Mouse (Mus musculus) heart, postnatal 4 days (tissue): ENCODE data around the gene Npas4. TPM values are rescaled to one million over a fixed set of nuclear protein-coding genes. Genes with fewer than 3 reads are reported as not detected.
"Not testable (repeated sequence)": the region's sequence is repeated elsewhere in the genome, so short reads cannot be mapped to it uniquely, and the experiment has no call there.

Source experiments
- DNase-seq: peaks from one replicate; pipeline ENCODE4 v3.0.0; 2021
- total RNA-seq, 2 experiments: library from RNA; stranded (reverse); gene quantifications; 2 replicates each; pipeline ENCODE4 v1.2.3; 2021

Npas4 gene
- total RNA-seq, result under 1 TPM; 0.57 to 0.68 TPM

DNA sequence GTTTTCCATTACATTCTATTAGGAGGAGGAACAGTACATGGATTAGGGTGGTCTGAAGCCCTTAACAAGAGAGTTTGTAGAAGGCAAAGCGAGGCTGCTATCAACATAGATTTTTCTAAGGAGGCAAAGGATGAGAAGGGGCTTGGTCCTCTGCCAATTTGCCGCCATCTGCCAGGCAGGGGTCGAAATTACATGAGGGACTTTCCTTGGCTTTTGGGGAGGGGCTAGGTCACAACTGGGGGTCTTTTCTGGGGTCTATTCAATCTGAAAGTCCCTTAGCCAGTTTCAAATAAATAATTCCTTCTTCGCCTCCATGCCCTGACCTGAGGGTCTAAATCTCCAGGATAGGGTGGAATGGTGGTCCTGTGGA lies at the start of gene Npas4:
Gene Npas4, minus strand, starts transcription at position 61 of the 370 bp plus-strand sequence.
- no peak for DNase-seq

DNA sequence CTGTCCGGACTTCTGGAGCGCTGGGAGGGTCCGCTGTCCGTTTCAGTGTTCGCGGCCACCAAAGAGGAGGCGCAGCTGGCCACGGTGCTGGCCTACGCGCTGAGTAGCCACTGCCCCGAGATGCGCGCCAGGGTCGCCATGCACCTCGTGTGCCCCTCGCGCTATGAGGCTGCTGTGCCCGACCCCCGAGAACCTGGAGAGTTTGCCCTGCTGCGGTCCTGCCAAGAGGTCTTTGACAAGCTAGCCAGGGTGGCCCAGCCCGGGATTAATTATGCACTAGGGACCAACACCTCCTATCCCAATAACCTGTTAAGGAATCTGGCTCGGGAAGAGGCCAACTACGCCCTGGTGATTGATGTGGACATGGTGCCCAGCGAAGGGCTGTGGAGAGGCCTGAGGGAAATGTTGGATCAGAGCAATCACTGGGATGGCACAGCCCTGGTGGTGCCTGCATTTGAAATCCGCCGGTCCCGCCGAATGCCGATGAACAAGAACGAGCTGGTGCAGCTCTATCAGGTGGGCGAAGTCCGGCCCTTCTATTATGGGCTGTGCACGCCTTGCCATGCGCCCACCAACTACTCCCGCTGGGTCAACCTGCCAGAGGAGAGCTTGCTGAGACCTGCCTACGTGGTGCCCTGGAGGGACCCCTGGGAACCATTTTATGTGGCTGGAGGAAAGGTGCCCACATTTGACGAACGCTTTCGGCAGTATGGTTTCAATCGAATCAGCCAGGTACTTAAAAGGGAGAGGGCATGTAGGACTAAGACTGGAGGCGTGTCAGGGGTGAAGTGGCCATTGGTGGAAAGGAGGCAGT lies 49.4 kb upstream of the Npas4 start:
- no peak for DNase-seq

DNA sequence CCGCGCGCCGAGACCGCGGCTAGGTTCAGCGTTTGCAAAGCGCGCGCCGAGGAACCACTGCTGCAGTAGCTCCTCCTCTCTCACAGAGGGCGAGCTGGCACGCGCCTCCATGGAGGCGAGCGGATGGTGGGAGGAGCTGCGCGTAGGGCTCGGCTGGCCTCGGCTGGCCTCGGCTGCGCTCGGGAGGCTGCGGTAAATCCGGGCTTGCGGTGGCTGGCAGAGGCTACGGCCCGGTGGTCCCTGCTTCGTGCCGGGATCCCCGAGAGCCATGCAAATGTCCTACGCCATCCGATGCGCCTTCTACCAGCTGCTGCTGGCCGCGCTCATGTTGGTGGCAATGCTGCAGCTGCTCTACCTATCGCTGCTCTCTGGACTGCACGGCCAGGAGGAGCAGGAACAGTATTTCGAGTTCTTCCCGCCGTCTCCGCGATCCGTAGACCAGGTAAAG lies 48.6 kb upstream of the Npas4 start, which contains the start of the genes B4gat1 and AC124502.3:
Gene B4gat1, plus strand, starts transcription at position 118 of the 448 bp plus-strand sequence.
Gene AC124502.3, plus strand, starts transcription at position 183 of the 448 bp plus-strand sequence.
- DNase-seq, result peak; percentile 91

DNA sequence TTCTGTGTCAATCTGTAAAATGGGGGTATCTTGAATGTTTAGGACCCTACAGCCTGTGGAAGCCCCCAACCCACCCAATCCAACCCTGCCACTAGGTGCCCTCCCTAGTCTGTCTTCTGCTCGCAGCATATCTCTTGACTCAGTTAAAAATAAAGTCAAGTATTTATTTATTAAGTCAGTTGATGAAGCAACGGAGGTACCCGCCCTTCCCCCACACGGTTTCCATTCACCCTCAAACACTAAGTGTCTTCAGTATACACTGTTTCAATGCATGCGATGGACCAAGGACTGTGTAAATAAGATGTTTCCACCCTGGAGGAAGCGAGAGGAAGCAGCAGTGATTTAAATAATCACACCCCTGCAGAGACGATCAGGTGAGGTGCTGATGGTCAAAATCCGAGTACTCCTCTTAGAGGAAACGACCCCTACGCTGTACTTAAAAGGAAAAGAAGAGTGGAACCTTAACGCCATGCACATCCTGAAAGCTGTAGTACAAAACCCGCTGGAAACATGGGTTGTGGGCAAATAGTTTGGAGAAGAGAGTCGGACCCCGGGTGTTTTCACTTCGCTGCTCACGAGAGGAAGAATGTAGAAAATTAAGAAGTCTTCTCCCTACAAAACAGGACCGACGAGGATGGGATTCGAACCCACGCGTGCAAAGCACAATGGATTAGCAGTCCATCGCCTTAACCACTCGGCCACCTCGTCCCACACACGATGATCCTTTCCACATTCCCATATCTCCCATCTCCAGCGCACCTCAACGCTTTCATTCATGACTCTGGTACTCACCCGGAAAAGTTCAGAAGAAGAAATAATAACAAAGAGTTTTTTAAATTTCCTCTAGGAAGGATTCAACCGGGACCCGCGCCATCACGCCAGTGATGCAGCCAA lies 47.8 kb upstream of the Npas4 start:
- DNase-seq, result peak; percentile 84

DNA sequence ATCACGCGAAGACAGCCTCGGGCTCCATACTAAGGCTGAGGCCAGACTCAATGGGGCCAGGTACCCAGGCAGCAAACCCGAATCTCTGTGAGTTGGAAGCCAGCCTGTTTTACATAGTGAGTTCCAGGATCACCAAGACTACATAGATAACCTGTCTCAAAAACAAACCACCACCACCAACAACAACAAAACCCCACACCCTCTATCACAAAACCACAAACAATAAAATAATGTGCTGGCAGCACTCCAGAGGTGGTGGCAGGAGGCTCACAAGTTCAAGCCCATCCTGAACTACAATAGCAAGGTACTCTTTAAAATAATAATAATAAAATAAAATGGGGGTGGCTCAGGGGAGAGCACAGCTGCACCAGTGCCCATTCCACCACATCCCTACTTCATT lies 46.5 kb upstream of the Npas4 start:
- no peak for DNase-seq

DNA sequence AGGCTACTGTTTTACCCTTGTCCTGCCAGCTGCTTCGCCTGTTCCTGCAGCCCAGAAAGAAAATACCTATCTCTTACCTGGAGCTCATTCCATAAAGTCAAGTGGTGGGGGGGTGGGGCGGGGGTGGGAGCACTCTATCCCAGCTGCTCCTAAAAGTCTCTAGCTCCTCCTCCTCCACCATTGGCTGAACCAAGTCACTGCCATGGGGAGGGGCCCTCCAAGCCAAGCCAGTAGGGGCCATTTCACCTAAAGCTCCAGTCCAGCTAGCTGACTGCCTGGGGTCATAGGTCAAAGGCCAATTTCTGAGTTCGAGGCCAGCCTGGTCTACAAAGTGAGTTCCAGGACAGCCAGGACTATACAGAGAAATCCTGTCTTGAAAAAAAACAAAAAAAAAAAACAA lies 42.6 kb upstream of the Npas4 start:
- DNase-seq, result no peak

DNA sequence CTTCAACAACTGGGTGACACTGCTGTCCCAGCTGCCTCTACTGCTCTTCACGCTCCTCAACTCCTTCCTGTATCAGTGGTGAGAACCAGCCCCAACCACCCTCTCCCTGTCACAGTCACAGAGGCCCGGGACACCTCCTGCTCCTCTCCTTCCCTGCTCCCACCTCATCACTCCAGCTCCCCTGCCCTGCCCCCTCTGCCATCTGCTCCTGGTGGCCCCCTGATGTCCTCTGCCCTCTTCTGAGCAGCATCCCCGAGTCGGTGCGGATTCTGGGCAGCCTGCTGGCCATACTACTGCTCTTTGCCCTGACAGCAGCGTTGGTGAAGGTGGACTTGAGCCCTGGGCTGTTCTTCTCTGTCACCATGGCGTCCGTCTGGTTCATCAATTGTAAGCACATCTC lies 36.0 kb upstream of the Npas4 start:
- DNase-seq, result no peak

DNA sequence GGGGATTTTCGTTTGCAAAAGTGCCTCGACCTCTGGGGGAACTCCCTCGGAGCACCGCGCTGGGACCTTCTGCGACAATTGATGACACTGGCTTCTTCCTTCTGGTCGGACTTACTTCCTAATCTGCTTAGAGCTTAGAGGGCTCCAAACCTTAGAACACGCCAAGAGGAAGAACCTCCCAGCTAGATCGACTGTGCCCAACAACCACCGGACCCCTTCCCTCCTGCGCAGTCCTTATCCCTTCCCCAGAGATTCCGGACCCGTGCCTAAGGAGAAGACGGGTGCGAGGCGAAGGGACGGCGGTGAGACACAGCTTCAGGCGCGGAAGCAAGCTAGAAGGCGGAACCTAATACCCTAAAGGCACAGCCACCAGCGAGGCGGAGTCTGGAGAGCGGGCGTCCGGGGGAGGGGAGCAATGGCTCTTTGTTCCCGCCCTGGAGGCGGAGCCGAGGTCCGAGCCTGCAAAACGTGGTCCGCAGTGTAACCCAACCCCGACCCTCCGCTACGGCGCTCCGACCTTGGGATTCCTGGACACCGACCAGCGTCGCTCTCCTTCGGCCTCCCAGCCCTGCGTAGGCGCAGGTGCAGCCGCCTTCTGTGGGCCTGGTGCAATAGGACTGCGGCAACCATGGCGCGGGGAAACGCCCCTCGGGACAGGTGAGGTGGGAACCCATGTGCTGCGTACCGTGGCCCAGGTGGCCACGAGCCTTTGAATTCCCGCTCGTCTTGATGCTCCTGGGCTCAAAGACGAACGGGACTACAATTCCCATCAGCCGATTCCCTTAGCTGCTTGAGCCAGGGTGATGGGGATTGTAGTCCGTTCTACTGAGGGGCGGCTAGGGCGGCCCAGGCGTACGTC lies 33.7 kb upstream of the Npas4 start, which contains the start of gene Slc29a2:
Gene Slc29a2, plus strand, starts transcription at position 240 of the 859 bp plus-strand sequence.
- peak; percentile 95 for DNase-seq

DNA sequence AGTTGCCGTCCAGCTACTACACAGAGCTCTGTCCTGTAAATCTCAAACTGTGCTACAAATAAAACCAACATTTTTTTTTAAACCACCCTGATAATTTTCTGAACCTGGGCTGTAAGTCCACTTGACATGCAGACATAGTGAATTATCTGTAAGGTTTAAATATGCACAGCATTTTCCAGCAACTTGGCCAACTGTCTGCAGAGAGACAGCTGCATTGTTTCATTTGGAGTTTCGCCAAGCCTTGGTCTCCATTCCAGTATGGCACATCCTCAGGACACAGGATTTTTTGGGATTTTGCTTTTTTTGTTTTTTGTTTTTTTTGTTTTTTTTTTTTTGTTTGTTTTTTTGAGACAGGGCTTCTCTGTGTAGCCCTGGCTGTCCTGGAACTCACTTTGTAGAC lies 31.3 kb upstream of the Npas4 start:
- DNase-seq, result no peak

DNA sequence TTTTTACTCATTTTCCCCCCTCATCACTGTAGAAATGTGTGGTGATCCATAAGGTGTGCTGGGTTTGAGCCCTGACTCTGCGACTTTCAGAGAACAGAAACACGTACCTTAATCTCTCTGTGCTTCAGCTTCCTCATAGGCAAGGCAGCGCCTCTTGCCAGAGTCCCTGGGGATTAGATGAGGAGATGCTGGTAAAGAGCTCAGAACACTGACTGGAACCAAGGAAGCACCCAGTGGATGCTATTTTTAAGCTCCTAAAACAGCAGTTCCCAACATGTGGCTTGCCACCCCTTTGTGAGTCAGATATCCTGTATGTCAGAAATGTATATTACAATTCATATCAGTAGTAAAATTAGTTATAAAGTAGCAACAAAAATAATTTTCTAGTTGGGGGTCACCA lies 28.1 kb upstream of the Npas4 start:
- no peak for DNase-seq

DNA sequence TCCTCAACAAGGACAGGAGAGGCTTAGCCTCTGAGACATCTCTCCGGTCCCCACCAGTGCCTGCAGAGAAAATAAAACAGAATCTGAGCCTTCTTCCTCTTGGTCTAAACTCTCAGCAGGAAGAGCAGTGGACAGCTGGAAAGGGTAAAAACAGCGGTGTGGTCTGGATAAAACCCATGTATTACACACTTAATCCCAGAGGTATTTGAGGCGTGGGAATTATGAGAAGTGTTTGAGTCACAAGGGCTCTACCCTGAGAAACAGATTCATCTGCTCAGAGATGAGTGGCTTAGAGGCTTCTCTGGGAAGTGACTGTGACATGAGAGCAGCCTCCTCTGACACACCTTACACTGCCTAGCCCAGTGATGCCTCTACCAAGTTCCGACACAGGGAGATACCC lies 27.5 kb upstream of the Npas4 start:
- no peak for DNase-seq

DNA sequence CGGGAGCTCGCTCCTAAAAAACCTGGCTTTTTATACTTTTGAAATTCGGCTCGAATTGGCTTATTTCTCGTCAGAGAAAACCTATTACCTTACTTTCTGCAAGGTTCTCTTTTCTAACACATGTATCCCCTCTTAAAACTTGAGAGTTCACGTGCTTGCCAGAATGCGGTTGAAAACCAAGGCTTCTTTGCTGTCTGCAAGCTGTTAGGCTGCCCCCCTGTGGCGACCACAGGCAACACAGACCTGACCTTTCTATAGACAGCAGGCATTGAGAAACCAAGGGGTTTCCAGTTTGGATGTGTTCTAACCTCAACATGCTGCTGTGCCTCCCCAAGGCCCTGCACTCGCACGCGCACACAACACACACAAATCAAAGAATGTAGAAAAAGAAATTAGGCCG lies 26.7 kb upstream of the Npas4 start:
- DNase-seq, result peak; percentile 86

DNA sequence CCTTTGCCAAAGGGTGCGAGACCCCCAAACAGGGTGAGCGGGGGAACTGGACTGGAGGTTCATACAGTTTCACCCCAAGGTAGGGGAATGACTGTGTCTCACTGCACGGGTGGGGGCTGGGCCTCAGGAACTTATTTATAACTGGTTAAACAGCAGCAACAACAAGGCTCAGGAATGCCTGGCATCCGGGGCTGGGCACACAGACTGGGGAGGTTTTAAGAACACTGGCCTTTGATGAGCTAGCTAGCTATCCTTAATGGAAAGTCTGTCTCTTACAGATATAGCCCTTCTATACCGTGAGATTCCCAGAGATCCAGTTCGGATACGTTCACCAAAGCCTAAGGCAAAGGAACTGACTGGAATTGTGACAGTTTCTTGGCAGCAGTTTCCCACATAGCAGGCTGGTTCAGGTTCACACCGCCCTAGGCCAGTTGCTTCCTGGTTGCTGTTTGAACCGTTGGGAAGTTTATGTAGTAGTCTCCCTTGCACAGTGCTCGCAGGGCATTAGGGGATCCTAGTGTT lies 26.2 kb upstream of the Npas4 start:
- DNase-seq, result peak; percentile 69

DNA sequence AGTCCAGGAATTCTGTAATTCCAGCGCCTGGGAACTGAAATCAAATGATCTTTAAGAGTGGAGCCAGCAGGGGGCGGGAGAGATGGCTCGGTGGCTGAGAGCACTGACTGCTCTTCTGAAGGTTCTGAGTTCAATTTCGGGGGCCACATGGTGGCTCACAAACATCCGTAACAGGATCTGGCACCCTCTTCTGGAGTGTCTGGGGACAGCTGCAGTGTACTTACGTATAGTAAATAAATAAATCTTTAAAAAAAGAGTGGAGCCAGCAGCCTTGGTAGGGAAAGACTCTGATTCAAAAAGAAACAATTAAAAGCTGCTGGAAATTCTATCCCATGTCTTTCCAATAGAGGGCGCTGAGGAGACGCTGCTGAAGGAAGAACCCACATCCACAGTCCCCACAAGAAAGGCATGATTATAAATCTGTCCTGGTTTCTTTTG lies 24.9 kb upstream of the Npas4 start:
- peak; percentile 40 for DNase-seq

DNA sequence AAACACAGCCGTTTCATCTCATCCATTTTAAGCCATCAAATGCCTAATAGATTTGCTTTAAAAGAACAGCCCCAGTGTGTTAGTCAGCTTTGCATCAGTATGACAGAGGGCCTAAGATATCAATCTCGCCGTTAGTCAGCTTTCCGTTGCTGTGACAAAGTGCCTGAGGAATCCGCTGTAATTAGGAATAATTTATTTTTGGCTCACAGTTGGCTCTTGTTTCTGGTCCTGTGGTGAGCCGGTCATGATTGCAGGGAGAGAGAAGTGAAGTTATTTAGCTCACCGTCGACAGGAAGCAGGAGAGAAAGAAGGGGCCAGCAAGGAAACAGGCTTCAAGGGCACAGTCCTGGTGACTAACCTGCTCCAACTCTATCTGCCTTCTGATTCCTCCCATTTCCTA lies 23.0 kb upstream of the Npas4 start:
- no peak for DNase-seq

DNA sequence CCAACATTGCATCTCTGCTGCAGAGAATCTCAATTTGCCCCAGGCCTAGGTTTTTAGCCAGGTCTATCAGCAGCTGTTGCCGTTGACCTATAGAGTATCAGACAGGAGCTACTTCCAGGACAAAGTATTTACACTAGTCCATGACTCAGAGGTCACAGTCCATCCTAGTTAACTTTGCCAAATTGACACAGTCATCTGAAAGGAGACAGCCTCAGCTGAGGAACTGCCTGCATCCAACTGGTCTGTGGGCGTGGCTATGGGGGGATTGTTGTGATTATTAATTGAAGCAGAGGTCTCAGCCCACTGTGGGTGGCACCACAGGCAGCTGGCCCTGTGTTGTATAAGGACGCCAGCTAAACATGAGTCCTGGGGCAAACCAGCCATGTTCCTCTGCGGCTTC lies 14.8 kb upstream of the Npas4 start:
- DNase-seq, result no peak

DNA sequence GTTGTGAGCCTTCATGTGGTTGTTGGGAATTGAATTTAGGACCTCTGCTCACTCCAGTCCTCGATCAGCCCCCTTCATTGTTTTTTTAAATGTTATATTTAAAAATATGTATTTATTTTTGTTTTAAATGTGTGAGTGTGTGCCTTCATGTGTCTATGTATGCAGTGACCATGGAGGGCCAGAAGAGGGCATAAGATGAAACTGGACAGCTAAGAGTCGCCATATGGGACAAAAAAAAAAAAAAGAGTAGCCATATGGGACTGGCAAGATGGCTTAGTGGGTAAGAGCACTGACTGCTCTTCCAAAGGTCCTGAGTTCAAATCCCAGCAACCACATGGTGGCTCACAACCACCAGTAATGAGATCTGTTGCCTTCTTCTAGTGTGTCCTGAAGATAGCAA lies 13.5 kb upstream of the Npas4 start:
- not testable (repeated sequence) for DNase-seq

DNA sequence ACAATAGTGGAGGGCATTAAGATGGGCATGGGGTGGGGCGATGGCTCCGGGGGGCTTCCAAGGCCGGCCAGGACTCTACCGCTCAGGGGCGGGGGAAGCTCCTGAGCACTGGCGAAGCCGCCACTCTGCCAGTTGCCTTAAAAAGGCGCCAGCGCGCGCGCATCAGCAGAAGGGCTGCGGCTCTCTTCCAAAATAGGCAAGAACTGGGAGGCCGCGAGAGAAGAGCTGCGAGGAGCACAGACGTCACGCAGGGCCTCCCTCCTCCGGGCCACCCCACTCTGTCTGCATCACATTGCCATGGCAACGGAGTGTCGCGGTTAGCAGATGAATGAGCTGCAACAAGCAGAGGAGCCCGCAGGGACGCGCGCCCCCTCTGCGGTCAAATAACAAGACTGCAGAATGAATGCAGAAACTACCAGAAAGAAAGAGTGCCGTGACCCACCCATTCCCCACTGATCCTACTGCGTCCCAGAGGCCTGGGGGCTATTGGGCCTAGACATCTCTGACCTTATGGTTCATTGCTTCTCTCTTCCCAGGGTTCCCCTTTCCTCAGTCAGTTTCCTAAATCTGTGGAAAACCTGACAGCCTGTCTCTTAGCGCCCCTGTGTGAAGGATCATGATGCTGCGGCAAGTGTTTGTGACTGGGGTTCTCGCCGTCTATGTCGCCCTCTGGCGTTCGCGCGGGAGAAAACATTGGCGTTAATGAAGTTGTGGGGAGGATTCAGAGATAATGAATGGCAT lies 11.7 kb upstream of the Npas4 start:
- peak; percentile 86 for DNase-seq

DNA sequence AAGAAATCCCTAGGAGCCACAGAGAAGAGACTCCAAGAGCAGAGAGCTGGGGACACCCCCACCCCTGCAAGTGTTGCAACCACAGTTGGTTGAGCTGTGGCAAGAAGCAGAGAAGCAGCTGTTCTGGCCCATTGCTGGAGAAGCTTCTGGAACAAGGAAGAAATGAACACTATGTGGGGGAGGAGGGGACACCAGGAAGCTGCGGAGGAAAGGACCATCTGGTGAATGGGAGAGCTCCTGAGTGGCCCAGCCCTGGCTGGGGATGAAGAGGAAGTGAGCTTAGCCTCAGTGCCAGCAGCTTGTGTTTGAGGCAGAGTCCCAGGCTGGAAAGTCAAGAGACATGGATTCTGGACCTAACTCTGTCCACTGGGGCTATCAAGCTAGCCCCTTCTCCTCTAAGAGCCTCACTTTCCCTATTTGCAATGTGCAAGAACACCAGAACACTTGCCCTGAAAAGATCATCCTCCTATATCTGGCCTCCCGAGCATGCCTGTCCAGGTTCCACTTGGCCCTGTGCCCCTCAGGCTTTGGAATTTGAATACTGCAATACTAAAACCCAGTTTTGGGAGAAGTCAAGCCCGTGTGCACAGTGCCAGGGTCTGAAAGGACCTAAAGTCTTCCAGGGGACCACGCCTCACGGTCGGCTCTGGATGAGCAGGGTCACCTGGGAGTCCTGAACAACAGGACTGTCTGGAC lies 9.5 kb upstream of the Npas4 start:
- DNase-seq, result no peak

DNA sequence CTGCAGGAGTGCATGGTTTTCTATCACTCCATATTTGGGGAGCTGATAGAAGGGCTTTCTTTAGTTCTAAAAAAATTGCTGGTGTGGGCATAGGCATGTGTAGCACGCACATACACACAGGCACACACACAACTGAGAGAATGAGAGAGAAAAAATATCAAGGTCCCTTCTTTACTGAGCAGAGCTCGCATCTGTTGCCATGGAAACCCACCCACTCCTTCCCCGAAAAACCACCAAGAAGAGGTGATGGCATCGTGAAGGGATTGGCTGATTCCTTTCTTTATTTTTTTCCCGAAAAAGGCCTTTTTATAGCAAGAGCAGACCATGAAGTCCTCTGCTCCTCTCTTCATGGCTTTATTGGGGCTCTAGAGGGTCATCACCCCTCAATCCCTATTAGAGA lies 3.9 kb upstream of the Npas4 start:
- no peak for DNase-seq

DNA sequence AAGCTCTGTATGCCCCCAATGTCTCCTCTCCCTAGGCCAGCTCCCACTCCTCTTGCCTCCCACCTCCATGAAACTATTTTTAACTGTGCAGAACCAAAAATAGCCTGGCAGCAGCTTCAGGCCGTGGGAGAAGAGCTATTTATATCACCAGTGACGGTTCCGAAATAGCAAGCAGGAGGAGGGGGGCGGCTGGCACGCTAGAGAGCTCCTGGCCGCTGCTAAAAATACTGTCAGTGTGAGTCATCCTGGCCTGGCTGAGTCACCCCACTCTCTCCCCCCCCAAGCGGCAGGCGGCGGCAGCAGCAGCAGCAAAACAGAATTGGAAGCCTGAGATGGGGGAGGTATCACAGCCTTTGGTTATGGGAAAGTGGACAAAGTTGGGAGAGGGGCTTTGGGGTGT lies 2.8 kb upstream of the Npas4 start:
- DNase-seq, result peak; percentile 86
